Mouse (Mus musculus): Measurements from ENCODE around the gene Osbpl6.

GRCm38 (mm10) chr2:76362111-76362510, 44.2 kb upstream of the Osbpl6 start:
- no peak for TF ChIP-seq CTCF (IDR thresholded peaks at IDR 0.05; ENCODE audit: extremely low read depth, insufficient read depth, insufficient read length, insufficient replicate concordance)
- no peak for TF ChIP-seq POLR2A (IDR thresholded peaks at IDR 0.05; ENCODE audit: low read depth, low read length)

Measured in spleen, adult 2 months (tissue).